Mouse (Mus musculus): ENCODE results near the gene Dmbt1.
"Not testable (repeated sequence)": the region's sequence is repeated elsewhere in the genome, so short reads cannot be mapped to it uniquely, and the experiment has no call there.

Dmbt1 gene

DNA sequence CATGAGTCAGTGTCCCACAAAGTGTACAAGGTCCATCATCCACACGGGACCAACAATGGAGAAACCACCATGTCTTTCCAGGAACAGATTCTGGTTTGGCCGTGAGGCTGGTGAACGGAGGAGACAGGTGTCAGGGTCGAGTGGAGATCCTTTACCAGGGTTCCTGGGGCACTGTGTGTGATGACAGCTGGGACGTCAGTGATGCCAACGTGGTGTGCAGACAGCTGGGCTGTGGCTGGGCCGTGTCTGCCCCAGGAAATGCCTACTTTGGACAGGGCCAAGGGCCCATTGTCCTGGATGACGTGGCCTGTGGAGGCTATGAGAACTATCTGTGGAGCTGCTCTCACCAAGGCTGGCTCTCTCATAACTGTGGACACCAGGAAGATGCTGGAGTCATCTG lies 18.0 kb downstream of the Dmbt1 start:
- not testable (repeated sequence) for DNase-seq (ENCODE audit: low read depth, low spot score)

- DNase-seq (ENCODE audit: low read depth, low spot score), result no peak
These were observed 23.0 kb downstream of the Dmbt1 start for GRCm38 (mm10) chr7:131054808-131055370.

GRCm38 (mm10) chr7:131057918-131058317 lies 26.1 kb downstream of the Dmbt1 start:
- DNase-seq (ENCODE audit: low read depth, low spot score), result not testable (repeated sequence)

GRCm38 (mm10) chr7:131059808-131060207 lies 28.0 kb downstream of the Dmbt1 start:
- DNase-seq (ENCODE audit: low read depth, low spot score), result not testable (repeated sequence)

- DNase-seq (ENCODE audit: low read depth, low spot score), result no peak
These were observed 30.7 kb downstream of the Dmbt1 start for GRCm38 (mm10) chr7:131062541-131062940.

GRCm38 (mm10) chr7:131068191-131068590 lies 36.3 kb downstream of the Dmbt1 start:
- DNase-seq (ENCODE audit: low read depth, low spot score), result not testable (repeated sequence)

GRCm38 (mm10) chr7:131073476-131073875 lies 41.6 kb downstream of the Dmbt1 start:
- DNase-seq (ENCODE audit: low read depth, low spot score), result not testable (repeated sequence)

GRCm38 (mm10) chr7:131074098-131074497 lies 42.2 kb downstream of the Dmbt1 start:
- not testable (repeated sequence) for DNase-seq (ENCODE audit: low read depth, low spot score)

DNA sequence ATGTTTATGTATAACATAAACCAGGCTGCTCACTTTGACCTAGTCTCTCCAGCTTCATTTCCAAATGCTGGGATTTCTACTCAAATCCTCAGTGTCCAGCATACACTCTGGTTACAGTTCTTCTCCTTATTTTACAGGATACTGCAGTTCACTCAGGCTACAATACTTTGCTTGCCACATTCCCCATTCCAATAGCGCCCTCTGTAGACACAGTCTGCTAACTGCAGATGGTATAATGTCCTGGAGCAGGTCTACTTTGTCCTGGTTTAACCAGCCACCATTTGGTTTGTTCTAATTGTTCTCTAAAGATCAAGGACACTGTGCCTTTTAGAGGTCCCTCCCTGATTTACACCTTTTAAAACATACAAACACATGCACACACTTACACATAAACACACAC lies 44.1 kb downstream of the Dmbt1 start:
- no peak for DNase-seq (ENCODE audit: low read depth, low spot score)

- not testable (repeated sequence) for DNase-seq (ENCODE audit: low read depth, low spot score)
These were observed 50.5 kb downstream of the Dmbt1 start for GRCm38 (mm10) chr7:131082403-131082802.

DNA sequence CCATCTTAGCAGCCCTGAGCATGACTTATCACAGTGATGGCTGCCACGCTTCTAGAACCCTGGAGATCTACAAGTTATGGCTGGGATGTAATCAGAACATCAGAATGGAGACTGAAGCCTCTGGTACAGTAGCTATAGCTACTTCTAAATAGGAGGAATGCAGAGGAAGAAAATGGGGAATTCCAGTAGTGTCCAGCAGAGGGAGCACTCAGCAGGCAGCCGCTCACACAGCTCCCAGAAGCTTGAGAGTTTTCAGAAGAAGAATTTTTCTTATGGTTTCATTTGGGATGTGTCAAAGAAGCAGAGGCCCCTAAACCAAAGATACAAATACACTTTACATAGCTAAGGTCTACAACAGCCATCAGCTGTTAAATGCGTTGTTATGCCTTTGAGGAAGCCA lies 80.6 kb downstream of the Dmbt1 start:
- no peak for DNase-seq (ENCODE audit: low read depth, low spot score)

DNA sequence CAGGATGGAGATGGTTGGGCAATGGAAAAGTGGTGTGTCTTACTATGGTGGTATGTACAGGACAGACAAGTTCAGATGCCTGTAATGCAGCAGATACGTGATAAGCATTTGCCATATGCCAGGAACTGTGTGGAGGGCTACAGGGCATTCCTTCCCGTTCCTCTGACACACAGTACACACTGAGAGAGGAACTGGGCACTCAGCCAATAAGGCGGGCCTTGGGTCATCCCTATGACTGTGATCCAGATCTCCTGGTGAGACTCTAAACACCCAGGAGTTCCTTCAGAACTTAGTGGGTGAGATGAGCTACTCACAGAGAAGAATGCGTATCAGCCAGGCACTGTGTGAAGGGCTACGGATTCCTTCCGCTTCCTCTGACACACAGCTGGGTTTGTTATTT lies 81.8 kb downstream of the Dmbt1 start:
- no peak for DNase-seq (ENCODE audit: low read depth, low spot score)

- DNase-seq (ENCODE audit: low read depth, low spot score), result no peak
These were observed 82.6 kb downstream of the Dmbt1 start for GRCm38 (mm10) chr7:131114434-131114833.

DNA sequence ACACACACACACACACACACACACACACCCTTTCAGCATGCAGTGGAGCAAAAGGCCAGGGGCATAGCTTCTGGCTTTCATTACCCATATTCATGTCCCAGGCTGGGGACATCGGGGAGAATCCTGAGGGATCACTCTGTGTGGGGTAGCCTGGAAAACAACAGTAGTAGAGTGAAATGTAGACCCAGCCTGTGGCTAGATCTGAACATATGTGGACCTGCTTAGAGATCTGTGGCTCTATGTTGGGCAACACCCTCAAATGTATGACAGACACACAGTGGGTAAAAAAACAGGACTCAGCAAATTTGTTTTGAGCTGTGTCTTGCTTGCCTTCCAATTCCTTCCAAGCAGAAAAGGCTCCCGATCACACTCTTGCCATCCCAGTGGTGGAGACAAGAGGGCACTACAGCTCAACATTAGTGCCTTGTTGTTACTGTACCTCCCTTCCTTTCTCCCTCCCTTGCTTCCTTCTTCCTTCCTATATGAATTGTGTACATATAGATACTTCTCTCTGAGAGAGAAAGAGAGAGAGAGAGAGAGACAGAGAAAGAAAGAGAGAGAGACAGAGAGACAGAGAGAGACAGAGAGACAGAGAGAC lies 90.5 kb downstream of the Dmbt1 start:
- no peak for DNase-seq (ENCODE audit: low read depth, low spot score)

GRCm38 (mm10) chr7:131130021-131130420 lies 98.2 kb downstream of the Dmbt1 start:
- DNase-seq (ENCODE audit: low read depth, low spot score), result no peak

- DNase-seq (ENCODE audit: low read depth, low spot score), result no peak
These were observed 101.3 kb downstream of the Dmbt1 start for GRCm38 (mm10) chr7:131133181-131133580.

- DNase-seq (ENCODE audit: low read depth, low spot score), result no peak
These were observed 114.4 kb downstream of the Dmbt1 start, which contains the start of gene 4933402N03Rik for GRCm38 (mm10) chr7:131146214-131146613. Gene 4933402N03Rik, minus strand, starts transcription at chr7:131146314.

- DNase-seq (ENCODE audit: low read depth, low spot score), result no peak
These were observed 118.3 kb downstream of the Dmbt1 start for GRCm38 (mm10) chr7:131150179-131150578.

- no peak for DNase-seq (ENCODE audit: low read depth, low spot score)
These were observed 121.2 kb downstream of the Dmbt1 start for GRCm38 (mm10) chr7:131153044-131153443.

DNA sequence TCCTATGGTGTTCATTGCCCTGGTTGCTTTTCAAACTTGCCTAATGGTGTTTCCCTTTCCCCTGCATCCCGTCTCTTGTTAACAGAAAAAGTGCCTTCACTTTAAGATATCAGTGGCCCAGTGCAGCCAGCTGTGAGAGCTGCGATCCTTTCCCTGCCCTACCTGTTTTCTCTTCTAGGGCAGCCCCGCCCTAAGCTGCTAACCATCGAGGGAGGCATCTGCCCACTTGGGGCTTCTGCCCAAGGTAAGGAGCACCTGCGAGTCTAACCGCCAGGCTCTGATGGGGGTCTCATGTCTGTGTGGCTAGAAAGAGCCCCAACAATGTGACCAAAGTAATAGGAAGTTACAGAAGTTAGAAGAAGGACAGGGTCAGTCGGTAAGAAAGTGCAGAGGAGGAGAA lies 130.4 kb downstream of the Dmbt1 start:
- no peak for DNase-seq (ENCODE audit: low read depth, low spot score)

GRCm38 (mm10) chr7:131167771-131168170 lies 135.9 kb downstream of the Dmbt1 start:
- DNase-seq (ENCODE audit: low read depth, low spot score), result no peak

- DNase-seq (ENCODE audit: low read depth, low spot score), result no peak
These were observed 137.2 kb downstream of the Dmbt1 start for GRCm38 (mm10) chr7:131169099-131169498.
